Mouse (Mus musculus): ENCODE measurements around the gene Arfgap2. TPM values are rescaled to one million over a fixed set of nuclear protein-coding genes. Genes with fewer than 3 reads are reported as not detected.

The Arfgap2 gene
- polyA plus RNA-seq, 1 experiment from 2014 or later = 52.9 TPM

Other genes starting within 250 kb of the Arfgap2 start
- gene Rapsn, start 229.4 kb upstream of the Arfgap2 start, polyA plus RNA-seq (2014; fragmentation: Nextera tagmentation; extraction: Ambion mirVana) = 0.37 and 1.2 TPM in 2 replicates
- gene Psmc3, start 211.0 kb upstream of the Arfgap2 start, polyA plus RNA-seq (2014; fragmentation: Nextera tagmentation; extraction: Ambion mirVana) = 245 and 251 TPM in 2 replicates
- 29.2 and 32.3 TPM in 2 replicates for gene Slc39a13, start 194.6 kb upstream of the Arfgap2 start, polyA plus RNA-seq (2014; fragmentation: Nextera tagmentation; extraction: Ambion mirVana)
- 1.7 and 3.3 TPM in 2 replicates for gene Spi1, start 182.6 kb upstream of the Arfgap2 start, polyA plus RNA-seq (2014; fragmentation: Nextera tagmentation; extraction: Ambion mirVana)
- not detected in 2 replicates for gene Mybpc3, start 146.8 kb upstream of the Arfgap2 start, polyA plus RNA-seq (2014; fragmentation: Nextera tagmentation; extraction: Ambion mirVana)
- 61.4 and 64.5 TPM in 2 replicates for gene Madd, start 81.1 kb upstream of the Arfgap2 start, polyA plus RNA-seq (2014; fragmentation: Nextera tagmentation; extraction: Ambion mirVana)
- gene Nr1h3, start 62.1 kb upstream of the Arfgap2 start, polyA plus RNA-seq (2014; fragmentation: Nextera tagmentation; extraction: Ambion mirVana) = 1.7 and 2.1 TPM in 2 replicates
- gene Acp2, start 62.1 kb upstream of the Arfgap2 start, polyA plus RNA-seq (2014; fragmentation: Nextera tagmentation; extraction: Ambion mirVana) = 43.2 and 45.9 TPM in 2 replicates
- 12.9 and 13.5 TPM in 2 replicates for gene Ddb2, start 28.0 kb upstream of the Arfgap2 start, polyA plus RNA-seq (2014; fragmentation: Nextera tagmentation; extraction: Ambion mirVana)
- gene Pacsin3, start 9.0 kb upstream of the Arfgap2 start, polyA plus RNA-seq (2014; fragmentation: Nextera tagmentation; extraction: Ambion mirVana) = 11.7 and 13.1 TPM in 2 replicates
- 149 and 163 TPM in 2 replicates for gene 1110051M20Rik, start 179.7 kb downstream of the Arfgap2 start, polyA plus RNA-seq (2014; fragmentation: Nextera tagmentation; extraction: Ambion mirVana)
- 6.4 and 7.2 TPM in 2 replicates for gene Lrp4, start 192.5 kb downstream of the Arfgap2 start, polyA plus RNA-seq (2014; fragmentation: Nextera tagmentation; extraction: Ambion mirVana)